Mouse (Mus musculus): ENCODE measurements at regions not wholly inside any gene's neighbourhood (a gene's known extent, or its start where the extent isn't known, plus 50 kb on each side); places are given as distances from the start of the nearest gene placed in this dataset.
A peak's percentile ranks its signal among the peaks of the same experiment; 100 is the strongest.

DNA sequence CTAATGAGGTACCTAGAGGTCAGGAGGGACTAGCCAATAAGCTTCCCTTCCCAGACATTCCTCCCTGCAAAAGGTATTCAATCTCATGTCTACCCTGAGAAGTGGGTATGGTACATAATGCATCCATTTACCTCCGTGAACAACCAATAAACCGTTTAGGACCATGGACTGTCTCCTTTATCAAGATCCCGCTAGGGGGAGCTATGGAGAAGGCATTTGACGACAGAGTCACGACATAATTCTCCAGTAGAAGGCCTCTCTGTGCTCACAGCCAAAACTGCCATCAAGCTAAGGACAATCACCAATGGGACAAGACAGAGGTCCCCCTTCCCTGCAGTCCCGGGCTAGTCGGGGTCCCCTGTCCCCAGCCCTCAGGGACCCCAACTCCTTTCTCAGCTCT, 273.5 kb upstream of the Mon1b start:
- 47% methylated on average over 6 of the region's 7 CpGs for WGBS
- ATAC-seq (ENCODE audit: low read depth), result no peak
- no peak overlapping the region for H3K9ac ChIP-seq (ENCODE audit: low read length)

DNA sequence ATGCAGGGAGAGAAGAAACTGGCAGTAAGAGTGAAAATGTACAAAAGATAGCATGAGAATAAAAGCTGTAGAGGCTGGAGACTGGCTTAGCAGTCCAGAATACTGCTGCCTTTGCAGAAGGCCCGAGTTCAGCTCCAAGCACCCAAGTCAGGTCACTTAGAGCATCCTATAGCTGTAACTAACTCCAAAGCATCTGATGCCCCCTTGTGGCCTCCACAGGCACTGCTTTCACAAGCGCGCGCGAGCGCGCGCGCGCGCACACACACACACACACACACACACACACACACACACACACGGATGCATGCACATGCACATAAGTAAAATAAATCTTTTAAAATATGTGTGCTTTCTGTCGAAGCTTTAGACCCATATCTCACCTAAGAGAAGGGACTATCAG, 271.2 kb upstream of the Mon1b start:
- Histone ChIP-seq H3K4me2 (ENCODE audit: low read depth, low read length) (no peak overlapping the region), H3K27ac (ENCODE audit: low read length) (no peak overlapping the region), H3K4me1 (replicated peaks; ENCODE audit: control insufficient read depth, insufficient read depth, low read length) (no peaks in the 10 kb centered on the region), H3K9ac (ENCODE audit: low read length) (no peak overlapping the region), H3K4me3 (ENCODE audit: low read length) (no peak overlapping the region), H3K36me3 (ENCODE audit: control insufficient read depth, insufficient read depth, low read length) (no peaks in the 10 kb centered on the region), H3K9me3 (ENCODE audit: control insufficient read depth, low read length) (no peaks in the 10 kb centered on the region), H3K27me3 (ENCODE audit: control insufficient read depth, insufficient read depth, low read depth, low read length) (no peaks in the 10 kb centered on the region)
- 78% methylated on average over 13 of the region's 13 CpGs for WGBS
- ATAC-seq (ENCODE audit: low read depth), result no peak

More for the DNA sequence above, 273.5 kb upstream of the Mon1b start:
- H3K27me3 ChIP-seq (ENCODE audit: control insufficient read depth, insufficient read depth, low read depth, low read length), result no peaks in the 10 kb centered on the region
- no peak overlapping the region for H3K4me2 ChIP-seq (ENCODE audit: low read depth, low read length)
- no peaks in the 10 kb centered on the region for H3K36me3 ChIP-seq (ENCODE audit: control insufficient read depth, insufficient read depth, low read length)
- no peak overlapping the region for H3K4me3 ChIP-seq (ENCODE audit: low read length)
- no peaks in the 10 kb centered on the region for H3K9me3 ChIP-seq (ENCODE audit: control insufficient read depth, low read length)
- H3K4me1 ChIP-seq (replicated peaks; ENCODE audit: control insufficient read depth, insufficient read depth, low read length), result no peaks in the 10 kb centered on the region
- H3K27ac ChIP-seq (ENCODE audit: low read length), result no peak overlapping the region

DNA sequence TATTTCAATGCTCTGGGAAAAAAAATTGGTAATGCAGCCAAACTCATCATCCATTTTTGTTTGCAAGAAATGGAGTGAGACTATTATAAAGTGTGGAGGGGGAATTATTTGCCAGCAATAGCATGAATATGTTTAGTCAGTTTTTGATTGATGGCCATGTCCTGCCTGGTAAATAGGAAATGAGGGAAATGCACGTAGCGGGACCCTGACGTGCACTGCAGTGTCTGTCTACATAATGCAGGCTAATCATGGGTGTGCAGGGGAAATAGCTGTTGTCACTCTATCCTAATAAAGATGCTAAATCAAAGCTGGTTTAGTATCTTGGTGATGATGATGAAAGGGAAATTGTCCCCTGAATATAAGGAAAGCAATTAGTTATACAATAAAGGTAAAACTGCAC, 251.9 kb upstream of the Mon1b start:
- H3K9me3 ChIP-seq (ENCODE audit: control insufficient read depth, low read length), result no peaks in the 10 kb centered on the region
- H3K27me3 ChIP-seq (ENCODE audit: control insufficient read depth, insufficient read depth, low read depth, low read length), result no peaks in the 10 kb centered on the region
- ATAC-seq (ENCODE audit: low read depth), result peak; percentile 65; the same call in 1 of the 2 replicates
- peaks cover 6% of the 10 kb centered on the region; the same call in 1 of the 2 replicates for H3K4me1 ChIP-seq (replicated peaks; ENCODE audit: control insufficient read depth, insufficient read depth, low read length)
- H3K9ac ChIP-seq (ENCODE audit: low read length), result no peak overlapping the region
- no peak overlapping the region for H3K27ac ChIP-seq (ENCODE audit: low read length)
- no peaks in the 10 kb centered on the region for H3K36me3 ChIP-seq (ENCODE audit: control insufficient read depth, insufficient read depth, low read length)
- 33% methylated on average over 3 of the region's 3 CpGs for WGBS
- no peak overlapping the region for H3K4me2 ChIP-seq (ENCODE audit: low read depth, low read length)
- H3K4me3 ChIP-seq (ENCODE audit: low read length), result no peak overlapping the region

DNA sequence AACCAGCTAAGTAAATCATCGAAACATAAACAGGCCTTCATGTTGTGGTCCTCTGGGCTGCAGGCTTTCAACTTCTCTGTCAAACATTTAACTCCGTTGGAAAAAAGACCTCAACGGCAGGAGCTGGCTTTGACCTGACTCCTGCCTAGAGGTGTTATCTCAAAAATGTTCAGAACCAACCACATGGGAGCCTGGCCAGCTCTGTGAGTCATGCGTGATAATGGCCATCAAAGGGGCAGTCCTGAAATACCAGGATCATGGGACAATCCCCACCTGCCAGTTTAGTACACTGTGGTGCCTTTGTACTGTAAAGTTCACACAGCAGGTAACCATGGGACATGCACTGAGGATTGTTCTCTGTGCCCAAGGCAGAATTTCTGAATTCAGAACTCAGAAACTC, 251.4 kb upstream of the Mon1b start:
- no peak overlapping the region for H3K4me2 ChIP-seq (ENCODE audit: low read depth, low read length)
- no peaks in the 10 kb centered on the region for H3K36me3 ChIP-seq (ENCODE audit: control insufficient read depth, insufficient read depth, low read length)
- no peak overlapping the region for H3K4me3 ChIP-seq (ENCODE audit: low read length)
- WGBS, result 11% methylated on average over 4 of the region's 4 CpGs
- H3K27ac ChIP-seq (ENCODE audit: low read length), result no peak overlapping the region
- H3K9me3 ChIP-seq (ENCODE audit: control insufficient read depth, low read length), result no peaks in the 10 kb centered on the region
- H3K27me3 ChIP-seq (ENCODE audit: control insufficient read depth, insufficient read depth, low read depth, low read length), result no peaks in the 10 kb centered on the region
- peak; percentile 56; the same call in 1 of the 2 replicates for ATAC-seq (ENCODE audit: low read depth)
- peaks cover 6% of the 10 kb centered on the region; the same call in 1 of the 2 replicates for H3K4me1 ChIP-seq (replicated peaks; ENCODE audit: control insufficient read depth, insufficient read depth, low read length)
- H3K9ac ChIP-seq (ENCODE audit: low read length), result no peak overlapping the region

DNA sequence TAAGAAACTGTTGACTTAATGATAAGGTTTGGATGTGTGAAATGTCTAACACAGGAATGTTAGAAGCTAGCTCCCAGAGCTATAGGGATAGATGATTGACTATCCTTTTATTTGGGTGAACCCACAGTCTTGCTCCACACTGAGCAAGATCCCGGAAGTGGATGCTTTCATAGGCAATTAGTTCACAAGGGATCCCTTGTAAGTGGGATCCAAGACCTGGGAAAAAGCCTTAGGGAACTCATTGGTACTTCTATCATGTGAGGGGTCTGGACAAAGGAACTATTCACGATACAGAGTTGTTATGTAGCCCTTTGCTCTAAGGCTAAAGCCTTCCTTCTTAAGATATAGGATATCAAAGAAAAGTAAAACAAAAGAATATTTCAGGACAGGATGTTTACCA, 245.9 kb upstream of the Mon1b start:
- Histone ChIP-seq H3K27me3 (ENCODE audit: control insufficient read depth, insufficient read depth, low read depth, low read length) (no peaks in the 10 kb centered on the region), H3K9me3 (ENCODE audit: control insufficient read depth, low read length) (no peaks in the 10 kb centered on the region), H3K27ac (ENCODE audit: low read length) (no peak overlapping the region), H3K4me3 (ENCODE audit: low read length) (no peak overlapping the region), H3K4me2 (ENCODE audit: low read depth, low read length) (no peak overlapping the region), H3K4me1 (replicated peaks; ENCODE audit: control insufficient read depth, insufficient read depth, low read length) (no peaks in the 10 kb centered on the region), H3K9ac (ENCODE audit: low read length) (no peak overlapping the region), H3K36me3 (ENCODE audit: control insufficient read depth, insufficient read depth, low read length) (no peaks in the 10 kb centered on the region)
- 37% methylated on average over 2 of the region's 2 CpGs for WGBS
- no peak for ATAC-seq (ENCODE audit: low read depth)

DNA sequence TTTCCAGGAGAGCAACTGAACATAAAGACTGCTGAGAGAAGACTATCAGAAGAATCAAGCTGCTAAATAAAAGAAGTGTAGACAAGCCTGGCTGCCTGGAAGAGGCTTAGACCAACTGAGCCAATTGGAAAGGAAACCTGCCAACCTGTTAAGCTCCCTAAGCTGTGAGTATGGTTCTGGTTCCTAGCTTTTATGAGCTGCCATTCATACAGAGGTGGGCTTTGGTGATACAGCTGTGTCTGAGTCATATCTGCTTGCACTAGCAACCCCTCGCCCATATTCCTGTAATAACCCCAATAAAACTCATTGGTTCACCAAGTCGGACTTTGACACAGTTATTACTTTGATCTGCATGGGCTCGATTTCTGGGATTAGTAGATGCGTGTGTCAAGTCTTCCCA, 245.3 kb upstream of the Mon1b start:
- 65% methylated on average over 4 of the region's 4 CpGs for WGBS
- Histone ChIP-seq H3K36me3 (ENCODE audit: control insufficient read depth, insufficient read depth, low read length) (no peaks in the 10 kb centered on the region), H3K27me3 (ENCODE audit: control insufficient read depth, insufficient read depth, low read depth, low read length) (no peaks in the 10 kb centered on the region), H3K4me1 (replicated peaks; ENCODE audit: control insufficient read depth, insufficient read depth, low read length) (no peaks in the 10 kb centered on the region), H3K4me3 (ENCODE audit: low read length) (no peak overlapping the region), H3K9ac (ENCODE audit: low read length) (no peak overlapping the region), H3K4me2 (ENCODE audit: low read depth, low read length) (no peak overlapping the region), H3K27ac (ENCODE audit: low read length) (no peak overlapping the region), H3K9me3 (ENCODE audit: control insufficient read depth, low read length) (no peaks in the 10 kb centered on the region)
- ATAC-seq (ENCODE audit: low read depth), result no peak

DNA sequence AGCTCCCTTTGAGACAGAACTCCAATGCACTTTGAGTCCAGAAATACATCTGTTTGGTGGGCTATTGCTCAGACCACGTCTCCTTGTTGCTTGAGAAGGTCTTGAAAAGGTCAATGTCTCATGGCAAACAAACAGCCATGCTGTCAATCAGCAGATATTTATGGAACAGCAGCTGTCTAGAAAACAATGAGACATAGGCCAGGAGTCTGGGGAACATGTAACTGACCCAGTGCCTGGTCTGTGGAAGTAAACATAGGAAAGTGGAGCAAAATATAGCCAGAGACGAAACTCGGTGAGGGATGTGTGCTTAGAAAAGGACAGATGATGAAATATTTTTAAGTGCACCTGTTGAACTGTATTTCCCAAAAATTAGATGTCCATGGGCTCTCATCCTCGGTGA, 241.1 kb upstream of the Mon1b start:
- 69% methylated on average over 4 of the region's 4 CpGs for WGBS
- Histone ChIP-seq H3K36me3 (ENCODE audit: control insufficient read depth, insufficient read depth, low read length) (no peaks in the 10 kb centered on the region), H3K9me3 (ENCODE audit: control insufficient read depth, low read length) (no peaks in the 10 kb centered on the region), H3K27me3 (ENCODE audit: control insufficient read depth, insufficient read depth, low read depth, low read length) (no peaks in the 10 kb centered on the region), H3K9ac (ENCODE audit: low read length) (no peak overlapping the region), H3K4me1 (replicated peaks; ENCODE audit: control insufficient read depth, insufficient read depth, low read length) (no peaks in the 10 kb centered on the region), H3K4me2 (ENCODE audit: low read depth, low read length) (no peak overlapping the region), H3K27ac (ENCODE audit: low read length) (no peak overlapping the region), H3K4me3 (ENCODE audit: low read length) (no peak overlapping the region)
- ATAC-seq (ENCODE audit: low read depth), result no peak

DNA sequence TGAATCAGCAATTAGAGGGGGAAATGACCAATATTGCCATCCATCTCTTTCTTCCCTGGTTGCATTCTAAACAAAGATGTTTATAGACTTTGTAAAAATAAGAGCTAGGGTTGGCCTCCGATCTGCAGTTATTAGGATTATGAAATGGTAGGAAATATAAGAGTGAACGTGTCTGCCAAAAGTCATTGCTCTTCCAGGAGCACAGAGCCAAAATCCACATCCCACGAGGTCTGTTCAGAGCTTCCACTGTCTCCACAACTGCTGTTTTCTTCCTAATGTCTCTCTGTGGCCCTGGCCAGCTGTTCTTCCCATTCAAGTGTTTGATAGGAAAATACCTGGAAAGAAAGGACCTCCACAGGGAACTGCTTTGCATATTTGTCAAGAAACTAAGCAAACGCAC, 230.2 kb upstream of the Mon1b start:
- Histone ChIP-seq H3K27me3 (ENCODE audit: control insufficient read depth, insufficient read depth, low read depth, low read length) (no peaks in the 10 kb centered on the region), H3K9me3 (ENCODE audit: control insufficient read depth, low read length) (no peaks in the 10 kb centered on the region), H3K4me3 (ENCODE audit: low read length) (no peak overlapping the region), H3K4me1 (replicated peaks; ENCODE audit: control insufficient read depth, insufficient read depth, low read length) (no peaks in the 10 kb centered on the region), H3K9ac (ENCODE audit: low read length) (no peak overlapping the region), H3K36me3 (ENCODE audit: control insufficient read depth, insufficient read depth, low read length) (no peaks in the 10 kb centered on the region), H3K27ac (ENCODE audit: low read length) (no peak overlapping the region), H3K4me2 (ENCODE audit: low read depth, low read length) (no peak overlapping the region)
- 39% methylated on average over 4 of the region's 4 CpGs for WGBS
- peak; percentile 65 for ATAC-seq (ENCODE audit: low read depth)

DNA sequence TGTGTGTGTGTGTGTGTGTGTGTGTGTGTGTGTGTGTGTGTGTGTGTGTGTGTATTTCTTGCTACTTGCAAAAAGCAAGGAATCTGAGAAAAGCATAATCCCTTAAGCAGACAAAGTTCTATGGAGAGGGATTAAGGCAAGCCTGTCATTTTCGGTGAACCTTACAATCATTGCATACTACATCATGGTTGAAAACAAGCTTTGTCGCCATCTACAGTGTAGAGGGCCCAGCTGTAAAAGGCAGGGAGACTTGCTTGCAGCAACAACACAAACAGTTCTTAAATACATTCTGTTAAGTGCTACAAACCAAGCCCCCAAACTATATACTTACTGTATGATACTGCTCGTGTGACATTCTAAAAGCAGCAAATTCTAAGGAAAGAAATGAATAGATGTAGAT, 216.0 kb upstream of the Mon1b start:
- H3K4me1 ChIP-seq (replicated peaks; ENCODE audit: control insufficient read depth, insufficient read depth, low read length), result 0 out of 2 replicates have a peak, but pooled peaks cover 6% of the 10 kb centered on the region
- 79% methylated on average over 3 of the region's 3 CpGs for WGBS
- no peaks in the 10 kb centered on the region for H3K36me3 ChIP-seq (ENCODE audit: control insufficient read depth, insufficient read depth, low read length)
- no peaks in the 10 kb centered on the region for H3K27me3 ChIP-seq (ENCODE audit: control insufficient read depth, insufficient read depth, low read depth, low read length)
- H3K4me2 ChIP-seq (ENCODE audit: low read depth, low read length), result no peak overlapping the region
- ATAC-seq (ENCODE audit: low read depth), result no peak
- H3K9me3 ChIP-seq (ENCODE audit: control insufficient read depth, low read length), result no peaks in the 10 kb centered on the region
- H3K4me3 ChIP-seq (ENCODE audit: low read length), result no peak overlapping the region
- H3K9ac ChIP-seq (ENCODE audit: low read length), result no peak overlapping the region
- H3K27ac ChIP-seq (ENCODE audit: low read length), result no peak overlapping the region

DNA sequence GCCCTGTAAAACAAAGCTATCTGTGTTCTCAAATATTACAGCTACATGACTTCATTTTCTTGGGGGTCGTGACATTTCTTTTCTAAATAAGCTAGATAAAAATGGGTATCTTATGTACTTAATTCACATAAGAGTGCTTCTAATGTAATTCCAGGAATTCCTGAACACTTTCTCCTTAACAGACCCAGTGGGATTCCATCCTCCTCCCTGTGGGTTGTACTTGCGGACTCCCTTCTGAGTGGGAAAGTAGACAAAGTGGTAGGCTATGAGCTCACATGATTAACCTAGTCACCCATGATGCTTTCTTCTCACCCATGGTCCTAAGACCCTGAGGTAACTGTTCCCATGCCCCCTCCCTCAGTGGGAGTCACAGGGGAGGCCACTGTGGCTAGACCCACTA, 212.7 kb upstream of the Mon1b start:
- Histone ChIP-seq H3K27ac (ENCODE audit: low read length) (0 out of 2 replicates have a peak overlapping the region, but pooled peaks have one; percentile 22), H3K4me2 (ENCODE audit: low read depth, low read length) (no peak overlapping the region), H3K27me3 (ENCODE audit: control insufficient read depth, insufficient read depth, low read depth, low read length) (no peaks in the 10 kb centered on the region), H3K9me3 (ENCODE audit: control insufficient read depth, low read length) (no peaks in the 10 kb centered on the region), H3K9ac (ENCODE audit: low read length) (no peak overlapping the region), H3K36me3 (ENCODE audit: control insufficient read depth, insufficient read depth, low read length) (no peaks in the 10 kb centered on the region), H3K4me3 (ENCODE audit: low read length) (no peak overlapping the region), H3K4me1 (replicated peaks; ENCODE audit: control insufficient read depth, insufficient read depth, low read length) (0 out of 2 replicates have a peak, but pooled peaks cover 6% of the 10 kb centered on the region)
- peak; percentile 66 for ATAC-seq (ENCODE audit: low read depth)
- WGBS, result 48% methylated on average over 2 of the region's 2 CpGs
